Mouse (Mus musculus): ENCODE measurements around the gene Lyrm7.
A peak's percentile ranks its signal among the peaks of the same experiment; 100 is the strongest.

Gene Lyrm7

DNA sequence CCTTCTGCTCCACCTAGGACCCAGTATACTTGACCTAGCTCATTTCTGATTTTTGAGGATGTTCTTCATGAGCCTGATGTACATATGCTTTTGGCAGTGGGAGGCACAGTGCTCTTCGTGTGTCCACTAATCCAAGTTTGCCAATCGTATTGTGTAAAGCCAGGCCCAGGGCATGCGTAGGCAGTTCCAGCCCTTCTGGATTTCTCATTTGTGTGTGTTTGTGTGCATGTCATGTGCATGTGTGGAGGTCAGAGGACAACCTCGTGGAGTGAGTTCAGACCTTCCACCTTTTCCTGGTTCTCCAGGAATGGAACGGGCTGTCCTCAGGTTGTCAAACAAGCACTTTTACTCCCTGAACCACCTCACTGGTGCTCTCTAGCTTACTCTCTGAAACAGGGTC lies 51.1 kb downstream of the Lyrm7 start:
- no peak for DNase-seq (ENCODE audit: low read depth, low spot score)

GRCm38 (mm10) chr11:54808177-54808576 lies 52.5 kb downstream of the Lyrm7 start:
- H3K27me3 ChIP-seq (ENCODE audit: control insufficient read depth, insufficient read depth, low read length, poor library complexity, severe bottlenecking): no peaks in the 10 kb centered on the region
- no peaks in the 10 kb centered on the region for H3K36me3 ChIP-seq (ENCODE audit: control insufficient read depth, insufficient read depth, low read length, poor library complexity, severe bottlenecking)
- DNase-seq (ENCODE audit: low read depth, low spot score): peak; percentile 84

More for the DNA sequence above, 51.1 kb downstream of the Lyrm7 start:
- Histone ChIP-seq H3K27me3 (ENCODE audit: control insufficient read depth, insufficient read depth, low read length, poor library complexity, severe bottlenecking) (no peaks in the 10 kb centered on the region), H3K36me3 (ENCODE audit: control insufficient read depth, insufficient read depth, low read length, poor library complexity, severe bottlenecking) (no peaks in the 10 kb centered on the region)

DNA sequence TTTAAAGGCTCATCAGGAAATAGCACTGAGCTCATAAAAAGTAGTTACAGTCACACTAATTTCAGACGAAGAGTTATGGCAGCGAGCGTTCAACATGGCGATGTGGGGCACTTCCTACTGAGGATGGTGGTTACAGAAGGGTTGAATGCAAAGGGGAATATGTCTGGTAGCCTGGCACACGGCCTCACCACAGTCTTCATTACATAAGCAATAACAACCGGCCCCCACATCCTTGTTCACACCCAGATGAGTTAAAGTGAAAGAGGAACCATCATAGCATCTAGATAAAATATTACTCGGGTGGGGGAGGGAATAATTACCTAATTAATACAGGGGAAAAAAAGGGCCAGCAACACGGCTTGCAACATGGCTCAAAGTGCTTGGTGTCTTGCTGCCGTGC lies 53.0 kb downstream of the Lyrm7 start:
- DNase-seq (ENCODE audit: low read depth, low spot score): peak; percentile 91
- Histone ChIP-seq H3K36me3 (ENCODE audit: control insufficient read depth, insufficient read depth, low read length, poor library complexity, severe bottlenecking) (no peaks in the 10 kb centered on the region), H3K27me3 (ENCODE audit: control insufficient read depth, insufficient read depth, low read length, poor library complexity, severe bottlenecking) (no peaks in the 10 kb centered on the region)

GRCm38 (mm10) chr11:54806891-54807290 lies 53.8 kb downstream of the Lyrm7 start:
- no peak for DNase-seq (ENCODE audit: low read depth, low spot score)
- H3K27me3 ChIP-seq (ENCODE audit: control insufficient read depth, insufficient read depth, low read length, poor library complexity, severe bottlenecking): no peaks in the 10 kb centered on the region
- H3K36me3 ChIP-seq (ENCODE audit: control insufficient read depth, insufficient read depth, low read length, poor library complexity, severe bottlenecking): no peaks in the 10 kb centered on the region

DNA sequence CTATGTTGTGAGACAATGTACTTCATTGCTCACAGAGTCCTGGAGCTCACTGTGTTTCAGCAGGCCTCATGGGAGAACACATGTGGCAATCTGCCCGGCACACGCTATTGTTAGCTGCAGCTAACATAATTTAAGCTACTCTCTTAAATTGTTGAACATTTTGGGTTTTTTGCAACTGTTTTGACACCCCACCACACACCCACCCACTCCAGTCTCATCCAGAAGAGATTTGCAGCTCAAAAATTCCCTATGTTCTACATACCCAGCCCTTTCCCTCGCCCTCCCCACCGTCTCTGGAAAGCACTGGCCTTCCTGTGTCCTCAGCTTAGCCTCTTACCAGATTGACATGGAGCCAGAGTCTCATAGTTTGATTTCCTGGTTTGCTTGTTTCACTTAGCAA lies 55.5 kb downstream of the Lyrm7 start:
- H3K27me3 ChIP-seq (ENCODE audit: control insufficient read depth, insufficient read depth, low read length, poor library complexity, severe bottlenecking): no peaks in the 10 kb centered on the region

GRCm38 (mm10) chr11:54802621-54803020 lies 58.1 kb downstream of the Lyrm7 start:
- no peaks in the 10 kb centered on the region for H3K36me3 ChIP-seq (ENCODE audit: control insufficient read depth, insufficient read depth, low read length, poor library complexity, severe bottlenecking)
- H3K27me3 ChIP-seq (ENCODE audit: control insufficient read depth, insufficient read depth, low read length, poor library complexity, severe bottlenecking): no peaks in the 10 kb centered on the region
- DNase-seq (ENCODE audit: low read depth, low spot score): no peak

More for the DNA sequence above, 55.5 kb downstream of the Lyrm7 start:
- H3K36me3 ChIP-seq (ENCODE audit: control insufficient read depth, insufficient read depth, low read length, poor library complexity, severe bottlenecking): no peaks in the 10 kb centered on the region
- no peak for DNase-seq (ENCODE audit: low read depth, low spot score)

- DNase-seq (ENCODE audit: low read depth, low spot score): peak; percentile 77
- H3K27me3 ChIP-seq (ENCODE audit: control insufficient read depth, insufficient read depth, low read length, poor library complexity, severe bottlenecking): no peaks in the 10 kb centered on the region
- no peaks in the 10 kb centered on the region for H3K36me3 ChIP-seq (ENCODE audit: control insufficient read depth, insufficient read depth, low read length, poor library complexity, severe bottlenecking)
Measured at GRCm38 (mm10) chr11:54801791-54802558, 58.7 kb downstream of the Lyrm7 start.

DNA sequence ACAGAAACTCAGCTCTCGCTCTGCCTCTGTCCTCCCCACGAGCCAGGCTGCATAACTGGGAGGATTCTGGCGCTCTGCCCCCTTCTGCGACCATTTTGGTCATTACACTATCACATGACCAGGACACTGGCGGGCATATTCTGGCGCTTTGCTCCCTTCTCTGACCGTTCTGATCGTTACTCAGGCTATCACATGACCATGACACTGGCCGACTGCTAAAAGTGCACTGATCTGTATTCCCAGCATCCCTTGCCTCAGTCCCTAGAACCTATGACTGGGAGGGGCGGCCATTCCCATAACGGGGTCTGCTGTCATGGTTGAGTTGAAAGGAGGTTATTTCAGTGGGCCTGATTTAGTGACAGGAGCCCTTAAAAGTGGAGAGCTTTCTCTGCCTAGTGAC lies 64.2 kb downstream of the Lyrm7 start:
- Histone ChIP-seq H3K36me3 (ENCODE audit: control insufficient read depth, insufficient read depth, low read length, poor library complexity, severe bottlenecking) (no peaks in the 10 kb centered on the region), H3K27me3 (ENCODE audit: control insufficient read depth, insufficient read depth, low read length, poor library complexity, severe bottlenecking) (no peaks in the 10 kb centered on the region)
- DNase-seq (ENCODE audit: low read depth, low spot score): no peak

GRCm38 (mm10) chr11:54794678-54795077 lies 66.0 kb downstream of the Lyrm7 start:
- Histone ChIP-seq H3K36me3 (ENCODE audit: control insufficient read depth, insufficient read depth, low read length, poor library complexity, severe bottlenecking) (no peaks in the 10 kb centered on the region), H3K27me3 (ENCODE audit: control insufficient read depth, insufficient read depth, low read length, poor library complexity, severe bottlenecking) (no peaks in the 10 kb centered on the region)
- no peak for DNase-seq (ENCODE audit: low read depth, low spot score)

DNA sequence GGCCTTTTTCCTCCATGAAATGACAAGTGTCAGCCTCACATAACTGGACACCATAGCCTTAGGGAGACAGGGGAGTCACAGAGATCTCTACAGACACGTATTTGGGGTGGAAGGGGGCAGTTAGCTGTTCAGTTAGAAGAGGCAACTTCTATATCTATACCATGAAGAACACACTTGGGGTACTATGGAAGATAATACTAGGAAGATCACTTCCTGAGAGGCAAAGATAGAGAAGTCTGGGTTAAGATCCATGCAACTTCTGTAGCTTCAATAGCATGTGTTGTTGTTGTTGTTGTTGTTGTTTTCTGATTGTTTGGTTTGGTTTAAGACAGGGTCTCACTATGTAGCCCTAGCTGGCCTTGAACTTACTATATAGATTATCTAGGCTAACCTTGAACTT lies 67.5 kb downstream of the Lyrm7 start:
- no peaks in the 10 kb centered on the region for H3K27me3 ChIP-seq (ENCODE audit: control insufficient read depth, insufficient read depth, low read length, poor library complexity, severe bottlenecking)

GRCm38 (mm10) chr11:54791458-54791857 lies 69.3 kb downstream of the Lyrm7 start:
- H3K36me3 ChIP-seq (ENCODE audit: control insufficient read depth, insufficient read depth, low read length, poor library complexity, severe bottlenecking): no peaks in the 10 kb centered on the region
- no peaks in the 10 kb centered on the region for H3K27me3 ChIP-seq (ENCODE audit: control insufficient read depth, insufficient read depth, low read length, poor library complexity, severe bottlenecking)
- DNase-seq (ENCODE audit: low read depth, low spot score): no peak

More for the DNA sequence above, 67.5 kb downstream of the Lyrm7 start:
- DNase-seq (ENCODE audit: low read depth, low spot score): no peak
- no peaks in the 10 kb centered on the region for H3K36me3 ChIP-seq (ENCODE audit: control insufficient read depth, insufficient read depth, low read length, poor library complexity, severe bottlenecking)

DNA sequence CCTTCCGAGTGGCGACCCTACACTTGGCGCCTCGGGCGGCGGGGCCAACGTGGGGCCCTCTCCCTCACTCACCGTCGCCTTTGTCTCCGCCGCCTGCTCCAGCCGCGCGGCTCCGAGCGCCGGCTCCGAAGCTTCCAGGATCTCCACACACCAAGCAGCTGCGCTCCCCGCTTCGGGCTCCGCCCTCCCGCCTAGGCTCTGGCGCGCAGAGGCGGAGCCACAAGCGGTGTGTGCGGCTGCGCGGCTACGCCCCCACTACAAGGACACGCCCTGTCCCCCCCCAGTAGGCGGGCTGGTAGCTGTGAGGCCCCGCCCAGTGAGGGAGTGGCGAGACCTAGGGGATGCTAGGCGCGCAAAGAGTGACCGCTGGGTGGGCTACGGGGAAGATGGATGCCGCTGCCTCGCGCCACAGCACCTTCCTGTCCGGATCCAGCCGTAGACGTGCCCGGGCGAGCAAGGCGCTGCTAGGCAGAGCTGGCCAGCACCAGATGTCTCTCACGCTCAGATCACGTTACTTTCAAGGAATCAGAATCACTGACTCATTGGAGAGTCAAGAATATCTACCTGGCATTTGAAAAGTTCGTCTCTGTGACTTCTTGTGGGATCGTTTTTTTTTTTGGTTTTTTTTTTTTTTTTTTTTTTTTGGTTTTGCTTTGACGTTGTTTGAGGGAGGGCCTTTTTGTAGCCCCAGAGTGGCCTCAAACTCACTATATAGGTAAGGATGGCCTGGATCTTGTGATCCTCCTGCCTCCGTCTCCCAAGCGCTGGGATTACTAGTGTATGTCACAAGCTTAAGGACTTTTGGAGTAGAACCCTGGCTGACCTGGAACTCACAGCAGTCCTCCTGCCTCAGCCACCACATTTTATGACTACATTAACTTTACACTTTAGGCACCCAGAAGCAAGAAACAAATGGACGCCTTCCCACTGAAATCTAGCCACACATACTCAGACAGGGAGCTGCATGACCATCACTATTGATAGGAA lies 72.9 kb downstream of the Lyrm7 start, which contains the start of gene Cdc42se2:
Gene Cdc42se2, minus strand, starts transcription at position 188 of the 987 bp plus-strand sequence.
- H3K27me3 ChIP-seq (ENCODE audit: control insufficient read depth, insufficient read depth, low read length, poor library complexity, severe bottlenecking): no peaks in the 10 kb centered on the region
- H3K36me3 ChIP-seq (ENCODE audit: control insufficient read depth, insufficient read depth, low read length, poor library complexity, severe bottlenecking): no peaks in the 10 kb centered on the region
- DNase-seq (ENCODE audit: low read depth, low spot score): peak; percentile 96

DNA sequence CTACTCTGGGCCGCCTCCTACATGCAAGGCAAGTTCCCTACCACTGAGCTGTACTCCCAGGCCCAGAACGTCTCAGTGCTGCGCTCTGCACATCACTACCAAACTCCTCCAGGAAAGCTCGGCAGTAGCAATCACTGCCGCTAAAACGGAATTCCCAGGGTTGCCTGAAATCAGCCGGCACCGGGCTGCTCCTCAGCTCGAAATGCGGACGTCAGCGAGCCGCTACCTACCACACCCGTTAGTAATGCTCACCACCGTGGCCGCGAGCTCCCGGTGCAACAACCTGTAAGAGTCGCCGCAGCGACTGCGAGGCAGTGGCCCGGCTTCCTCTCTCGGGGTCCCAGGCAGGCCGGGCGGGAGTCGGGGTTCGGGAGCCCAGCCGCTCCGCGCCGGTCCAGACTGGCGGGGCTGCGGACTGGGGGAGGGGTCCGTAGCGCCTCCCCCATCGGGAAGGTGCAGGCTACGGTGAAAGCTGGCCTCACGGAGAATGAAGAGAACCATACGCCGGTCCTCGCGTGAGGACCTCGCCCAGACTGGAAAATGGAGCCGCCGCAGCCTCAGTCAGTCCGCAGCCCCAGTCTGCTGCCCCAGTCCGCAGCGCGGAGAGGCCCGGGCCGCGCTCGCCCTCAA lies 73.7 kb downstream of the Lyrm7 start:
- H3K27me3 ChIP-seq (ENCODE audit: control insufficient read depth, insufficient read depth, low read length, poor library complexity, severe bottlenecking): no peaks in the 10 kb centered on the region

GRCm38 (mm10) chr11:54785566-54785965 lies 75.2 kb downstream of the Lyrm7 start:
- H3K36me3 ChIP-seq (ENCODE audit: control insufficient read depth, insufficient read depth, low read length, poor library complexity, severe bottlenecking): no peaks in the 10 kb centered on the region
- H3K27me3 ChIP-seq (ENCODE audit: control insufficient read depth, insufficient read depth, low read length, poor library complexity, severe bottlenecking): no peaks in the 10 kb centered on the region
- DNase-seq (ENCODE audit: low read depth, low spot score): peak; percentile 37

More for the DNA sequence above, 73.7 kb downstream of the Lyrm7 start:
- H3K36me3 ChIP-seq (ENCODE audit: control insufficient read depth, insufficient read depth, low read length, poor library complexity, severe bottlenecking): no peaks in the 10 kb centered on the region
- peak; percentile 58 for DNase-seq (ENCODE audit: low read depth, low spot score)
